Mouse (Mus musculus) thymus, postnatal 10 days (tissue): ENCODE data around the gene C3ar1.

ENCODE experiments used
- DNase-seq, 2 experiments: peaks; one replicate each; pipeline ENCODE4 v3.0.0; 2021; ENCODE audit warnings: low spot score in 2 of 2

C3ar1 gene

DNA sequence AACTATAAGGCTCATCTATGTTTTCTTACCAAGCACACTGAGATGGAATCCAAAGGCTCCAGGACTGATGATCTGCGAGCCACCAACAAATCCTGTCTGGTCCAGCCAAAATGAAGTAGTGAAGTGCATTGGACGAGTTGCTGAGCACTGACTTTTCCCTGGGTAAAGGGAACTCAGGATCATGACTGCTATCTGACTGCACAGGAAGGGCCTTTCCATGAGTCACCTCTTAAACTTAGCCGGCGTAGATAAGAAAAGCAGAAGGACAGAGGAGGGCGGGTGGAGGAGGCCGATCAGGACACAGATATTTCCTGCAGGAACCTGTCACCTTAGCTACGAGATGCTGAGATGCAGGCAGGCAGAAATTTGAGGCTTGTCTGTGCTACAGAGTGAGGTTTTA is at the start of gene C3ar1:
TSS of gene C3ar1 (minus strand) at position 207 of the 400 bp plus-strand sequence.
- no peak for DNase-seq

- DNase-seq: peak in 1 of 2 experiments; percentile 67
Measured at GRCm38 (mm10) chr6:122892442-122893049, 36.6 kb upstream of the C3ar1 start.

GRCm38 (mm10) chr6:122889599-122889998 is 33.6 kb upstream of the C3ar1 start:
- no peak for DNase-seq

DNA sequence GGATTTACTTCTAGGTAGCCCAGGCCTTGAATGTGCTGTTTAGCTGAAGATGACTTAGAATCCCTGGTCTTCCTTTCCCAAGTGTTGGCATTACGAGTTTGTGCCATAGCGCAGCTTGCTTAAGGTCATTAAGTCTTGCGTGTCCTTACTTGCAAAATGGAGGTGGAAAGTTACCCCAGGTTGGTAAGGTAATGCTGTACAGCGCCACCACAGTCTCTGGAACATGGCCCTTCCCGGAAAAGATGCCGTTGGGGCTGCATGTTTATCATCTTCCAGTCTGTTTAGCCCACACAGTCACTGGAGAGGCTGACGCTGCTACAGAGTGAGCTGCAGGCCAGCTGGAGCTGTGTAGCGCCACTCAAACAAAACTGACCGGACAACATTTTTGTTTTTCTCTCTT is 27.6 kb upstream of the C3ar1 start:
- DNase-seq: no peak

- DNase-seq: no peak
Measured at GRCm38 (mm10) chr6:122881287-122881686, 25.3 kb upstream of the C3ar1 start.

- no peak for DNase-seq
Measured at GRCm38 (mm10) chr6:122879781-122880505, 24.0 kb upstream of the C3ar1 start.

GRCm38 (mm10) chr6:122879141-122879735 is 23.3 kb upstream of the C3ar1 start:
- no peak for DNase-seq

DNA sequence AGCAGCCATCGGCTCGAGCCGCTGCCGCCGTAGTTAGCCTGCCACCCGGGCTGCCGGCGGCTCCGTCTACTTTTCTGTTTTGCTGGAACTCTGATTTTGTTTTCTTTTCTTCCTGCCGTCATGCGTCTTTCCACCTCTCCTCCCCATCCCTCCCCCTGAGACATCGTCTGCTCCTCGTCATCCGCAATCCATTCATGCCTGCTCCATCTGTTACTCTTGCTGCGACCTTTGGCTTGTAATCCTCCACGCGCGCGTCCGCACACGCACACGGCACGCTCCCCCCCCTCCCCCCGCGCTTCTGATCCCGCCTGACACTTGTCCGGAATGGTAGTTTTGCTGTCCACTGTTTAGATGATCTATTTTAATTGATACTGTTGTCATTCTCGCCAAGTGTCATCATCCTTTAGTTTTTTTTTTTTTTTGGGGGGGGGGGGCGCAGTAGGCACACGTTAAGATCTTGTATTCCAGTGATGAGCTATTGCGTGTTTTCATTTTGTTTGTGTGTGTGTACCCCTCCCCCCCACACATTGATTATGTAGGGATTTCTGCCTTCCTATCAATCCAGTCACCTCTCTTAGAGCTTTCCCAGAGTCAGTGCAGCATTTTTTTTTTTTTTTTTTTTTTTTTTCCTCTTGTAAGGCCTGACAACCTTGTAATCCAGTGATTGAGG is 18.9 kb upstream of the C3ar1 start:
- DNase-seq: no peak

DNA sequence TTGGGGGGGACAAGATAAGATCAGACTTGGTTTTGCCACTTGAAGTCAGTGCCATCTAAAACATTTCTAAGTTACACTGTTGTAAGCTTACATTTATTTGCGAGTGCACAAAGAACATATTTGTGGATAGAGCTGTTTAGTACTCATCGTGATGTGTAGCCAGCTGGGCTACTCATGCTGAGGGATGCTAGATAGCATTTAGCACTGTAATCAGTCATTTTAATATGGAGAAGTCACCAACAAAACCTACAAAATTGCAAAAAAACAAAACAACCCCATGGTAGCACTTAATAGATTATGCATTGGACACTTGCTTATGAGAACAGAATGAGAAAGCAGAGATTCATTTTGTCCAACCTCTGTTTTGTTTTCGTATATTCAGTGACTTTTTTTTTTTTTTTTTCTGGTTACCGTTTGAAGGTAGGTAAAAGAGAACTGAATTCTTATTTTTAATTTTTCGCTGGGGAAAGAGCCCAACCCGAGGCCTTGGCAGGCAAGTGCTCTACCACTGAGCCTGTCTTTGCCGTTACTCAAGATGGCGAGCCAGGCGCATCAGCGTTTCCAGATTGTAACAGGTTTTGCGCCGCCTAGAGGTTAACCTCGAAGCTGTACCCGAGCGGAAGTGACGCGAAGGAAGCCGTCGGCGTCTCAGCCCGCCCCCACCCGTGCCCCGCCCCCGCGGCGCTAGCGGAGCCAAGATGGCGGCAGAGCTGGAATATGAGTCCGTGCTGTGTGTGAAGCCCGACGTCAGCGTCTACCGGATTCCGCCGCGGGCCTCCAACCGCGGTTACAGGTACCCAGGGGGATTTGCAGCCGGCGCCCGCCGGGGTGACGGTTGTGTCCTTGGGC is 18.1 kb upstream of the C3ar1 start, which contains the start of gene Necap1:
TSS of gene Necap1 (plus strand) at position 604 of the 849 bp plus-strand sequence.
- DNase-seq: peak; percentile 92 to 97

GRCm38 (mm10) chr6:122872800-122873199 is 16.8 kb upstream of the C3ar1 start:
- DNase-seq: no peak

DNA sequence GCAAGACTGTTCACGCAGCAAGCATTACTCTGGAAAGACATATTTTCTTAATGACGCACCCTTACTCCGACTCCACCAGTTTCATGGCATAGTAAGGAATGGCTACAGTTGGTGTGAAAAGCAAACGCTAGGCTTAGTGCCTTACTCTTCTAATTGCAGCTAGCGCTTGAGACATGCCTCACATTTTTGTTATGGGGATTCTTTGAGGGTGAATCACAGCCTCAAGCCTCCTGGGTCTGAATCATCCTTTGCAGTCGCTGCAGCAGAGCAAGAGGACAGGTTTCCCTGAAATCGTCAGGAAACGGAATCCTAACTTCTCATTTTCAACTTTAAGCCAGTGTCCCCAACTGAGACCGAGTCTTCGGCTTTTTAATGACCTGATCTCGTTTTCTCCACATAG is 13.9 kb upstream of the C3ar1 start:
- DNase-seq: no peak

DNA sequence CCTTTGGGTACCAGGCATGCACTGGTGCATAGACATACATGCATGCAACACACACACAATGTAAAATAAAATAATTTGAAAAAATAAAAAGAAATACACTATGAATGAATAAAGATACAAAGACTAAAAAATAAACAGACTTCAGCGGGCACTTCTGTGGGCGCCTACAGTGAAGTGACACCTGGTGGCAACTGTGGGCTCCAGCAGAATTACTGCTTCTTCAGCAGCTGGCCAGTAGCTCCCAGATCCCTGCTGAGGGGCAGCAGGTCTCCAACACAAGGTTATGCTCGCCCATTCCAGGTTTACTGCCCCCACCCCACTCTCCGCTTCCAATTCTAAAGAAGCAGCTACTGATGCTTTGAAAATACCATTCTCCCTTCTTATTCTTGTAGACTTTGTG is 12.0 kb upstream of the C3ar1 start:
- no peak for DNase-seq

GRCm38 (mm10) chr6:122862871-122863270 is 6.9 kb upstream of the C3ar1 start:
- no peak for DNase-seq

DNA sequence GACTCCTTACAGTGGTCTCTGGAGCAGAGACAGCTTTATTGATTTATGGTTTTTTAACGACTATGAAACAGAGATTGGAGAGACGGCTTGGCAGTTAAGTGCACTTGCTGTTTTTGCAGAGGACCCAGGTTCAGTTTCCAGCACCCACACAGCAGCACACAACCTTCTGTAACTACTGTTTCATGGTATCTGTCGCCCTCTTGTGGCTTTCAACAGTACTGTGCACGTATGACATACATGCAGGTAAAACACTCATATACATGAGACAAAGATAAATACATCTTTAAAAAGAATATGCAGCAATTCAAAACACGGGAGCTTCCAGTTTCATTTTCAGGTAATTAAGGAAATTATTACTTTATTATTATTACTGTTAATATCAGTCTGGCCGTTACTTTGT is 6.5 kb upstream of the C3ar1 start:
- DNase-seq: no peak

DNA sequence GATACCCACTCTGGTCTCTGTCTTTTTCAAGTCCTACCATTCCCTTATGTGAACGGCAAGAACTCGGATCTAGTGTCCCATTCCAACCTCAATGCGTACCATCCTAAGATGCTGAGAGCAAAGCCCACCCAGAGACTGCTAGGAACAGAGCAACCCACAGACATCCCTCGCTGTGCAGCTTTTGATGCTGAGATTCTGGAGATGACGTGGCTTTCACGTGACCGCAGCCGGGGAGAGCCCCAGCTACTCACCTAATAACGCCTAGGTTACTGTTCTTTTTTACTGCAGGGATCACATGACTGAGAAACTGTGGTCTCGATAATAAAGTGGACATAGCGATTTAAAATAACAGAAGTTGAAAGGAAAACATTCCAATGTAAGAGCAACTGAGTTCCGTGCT is 1.4 kb downstream of the C3ar1 start:
- DNase-seq: no peak

DNA sequence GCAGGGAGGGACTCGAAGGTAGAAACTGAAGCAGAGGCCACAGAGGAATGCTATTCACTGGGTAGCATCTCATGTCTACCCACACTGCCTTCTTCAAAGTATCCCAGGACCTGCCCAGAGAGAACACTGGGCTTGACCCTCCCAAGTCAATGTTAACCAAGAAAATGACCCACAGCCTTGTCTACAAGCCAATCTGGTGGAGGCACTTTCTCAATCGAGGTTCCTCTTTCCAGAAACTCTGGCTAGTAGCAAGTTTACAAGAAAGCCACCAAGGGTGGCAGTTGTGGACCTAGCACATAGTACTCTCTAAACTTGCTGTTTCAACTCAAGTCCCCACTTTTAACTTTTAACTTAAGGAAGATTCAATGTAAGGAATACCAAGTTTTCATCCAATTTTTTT is 3.3 kb downstream of the C3ar1 start:
- no peak for DNase-seq

DNA sequence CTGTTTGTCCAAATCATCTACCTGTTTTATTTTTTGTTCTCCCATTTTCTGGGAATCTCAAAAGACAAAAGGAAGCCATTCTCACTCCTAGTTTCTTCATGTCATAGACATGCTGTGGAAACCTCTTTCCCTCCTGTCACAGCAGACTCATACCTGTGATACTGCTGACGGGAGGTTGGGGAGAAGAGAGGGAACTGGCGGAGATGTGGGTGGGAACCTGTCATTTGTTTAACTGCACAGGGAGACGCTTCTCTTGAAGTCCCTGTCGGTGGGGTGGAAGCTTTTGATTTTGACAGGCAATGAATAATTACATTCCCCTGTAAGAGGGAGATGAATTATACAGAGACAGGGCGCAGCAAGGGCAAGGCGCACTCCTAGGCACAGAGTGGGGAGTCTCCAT is 12.2 kb downstream of the C3ar1 start:
- DNase-seq: no peak

DNA sequence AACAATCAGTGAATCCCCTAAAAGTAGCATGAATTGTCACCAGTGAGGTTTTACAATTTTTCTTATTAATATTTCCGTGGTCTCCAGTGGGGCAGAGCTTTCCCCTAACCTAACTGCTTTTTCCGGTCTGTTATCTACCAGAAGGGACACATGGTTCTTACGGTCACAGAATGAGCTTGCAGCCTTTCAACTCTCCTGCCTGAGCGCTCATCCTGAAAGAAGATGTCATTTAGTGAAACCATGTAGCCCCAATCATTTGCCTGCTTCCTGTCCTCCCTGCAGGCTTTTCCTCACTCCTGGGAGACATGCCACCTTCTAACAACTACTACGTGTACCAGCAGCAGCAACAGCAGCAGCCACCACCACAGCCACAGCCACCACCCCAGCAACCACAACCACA is 18.4 kb downstream of the C3ar1 start:
- DNase-seq: no peak

GRCm38 (mm10) chr6:122836974-122837373 is 19.0 kb downstream of the C3ar1 start:
- DNase-seq: no peak

DNA sequence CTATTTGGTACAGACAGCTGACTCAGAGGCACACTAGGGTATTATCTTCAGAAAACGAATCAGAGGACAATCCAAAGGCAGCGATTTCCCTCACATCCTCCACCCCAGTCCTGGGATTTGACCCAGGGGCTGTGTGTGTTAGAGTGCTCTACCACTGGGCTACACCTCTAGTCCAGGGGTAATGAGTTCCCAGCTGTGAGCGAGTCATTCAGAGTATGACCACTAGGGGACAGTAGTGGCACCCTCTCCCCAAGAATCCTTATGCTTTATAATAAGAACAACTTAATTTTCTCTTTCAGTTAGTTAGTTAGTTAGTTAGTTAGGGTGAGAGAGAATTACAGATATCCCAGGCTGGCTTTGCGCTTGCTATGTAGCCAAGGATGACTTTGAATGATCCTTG is 21.6 kb downstream of the C3ar1 start:
- DNase-seq: peak in 1 of 2 experiments; percentile 62

DNA sequence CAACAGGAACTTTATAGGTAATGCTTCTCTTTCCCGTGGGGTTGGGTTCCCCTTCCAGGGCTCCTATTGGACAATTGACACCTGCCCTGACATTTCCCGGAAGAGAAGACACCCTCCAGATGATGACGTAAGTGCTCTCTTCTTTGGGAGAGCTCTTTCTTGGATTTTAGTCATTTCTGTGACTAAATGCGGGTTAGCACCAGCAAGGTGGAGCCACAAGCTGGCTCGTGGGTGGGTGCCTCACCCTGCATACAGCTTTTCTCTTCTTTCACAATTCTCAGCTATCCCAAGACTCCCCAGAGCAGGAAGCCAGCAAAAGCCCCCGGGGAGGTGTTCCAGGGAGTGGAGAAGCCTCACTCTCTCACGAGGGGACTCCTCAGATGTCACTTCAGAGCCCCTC is 23.1 kb downstream of the C3ar1 start:
- DNase-seq: no peak

DNA sequence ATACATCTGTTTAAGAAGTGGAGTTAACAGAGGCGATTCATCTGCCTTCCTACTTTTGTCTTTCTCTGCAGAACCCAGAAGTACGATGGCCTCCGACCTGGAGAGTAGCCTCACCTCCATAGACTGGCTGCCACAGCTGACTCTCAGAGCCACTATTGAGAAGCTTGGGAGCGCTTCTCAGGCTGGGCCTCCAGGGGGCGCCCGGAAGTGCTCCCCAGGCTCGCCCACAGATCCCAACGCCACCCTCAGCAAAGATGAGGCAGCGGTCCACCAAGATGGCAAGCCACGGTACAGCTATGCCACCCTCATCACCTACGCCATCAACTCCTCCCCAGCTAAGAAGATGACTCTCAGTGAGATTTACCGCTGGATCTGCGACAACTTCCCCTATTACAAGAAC is 27.9 kb downstream of the C3ar1 start:
- peak; percentile 22 to 47 for DNase-seq
